Mouse (Mus musculus): ENCODE measurements around the gene Ppp2r1b. TPM values are rescaled to one million over a fixed set of nuclear protein-coding genes. Genes with fewer than 3 reads are reported as not detected.
"Not testable (repeated sequence)": the region's sequence is repeated elsewhere in the genome, so short reads cannot be mapped to it uniquely, and the experiment has no call there.

The Ppp2r1b gene
- polyA plus RNA-seq, 1 experiment from 2014 or later: 74.3 TPM

GRCm38 (mm10) chr9:50818050-50818449 is 27.1 kb upstream of the Ppp2r1b start:
- Histone ChIP-seq H3K4me1 (no peaks in the 10 kb centered on the region), H3K9ac (no peak overlapping the region), H3K4me3 (replicated peaks) (no peak overlapping the region), H3K36me3 (peaks cover 34% of the 10 kb centered on the region), H3K9me3 (no peaks in the 10 kb centered on the region), H3K4me2 (no peak overlapping the region), H3K27ac (no peak overlapping the region), H3K27me3 (replicated peaks) (no peaks in the 10 kb centered on the region)
- no peak for ATAC-seq (ENCODE audit: insufficient read depth, low FRiP score, low read depth)
- 80% methylated on average over 6 of the region's 6 CpGs for WGBS

GRCm38 (mm10) chr9:50819716-50820115 is 25.4 kb upstream of the Ppp2r1b start:
- Histone ChIP-seq H3K27me3 (replicated peaks) (no peaks in the 10 kb centered on the region), H3K36me3 (peaks cover 26% of the 10 kb centered on the region), H3K4me2 (no peak overlapping the region), H3K27ac (no peak overlapping the region), H3K4me1 (no peaks in the 10 kb centered on the region), H3K9ac (no peak overlapping the region), H3K4me3 (replicated peaks) (no peak overlapping the region), H3K9me3 (no peaks in the 10 kb centered on the region)
- 79% methylated on average over 6 of the region's 6 CpGs for WGBS
- ATAC-seq (ENCODE audit: insufficient read depth, low FRiP score, low read depth): no peak

- ATAC-seq (ENCODE audit: insufficient read depth, low FRiP score, low read depth): no peak
- Histone ChIP-seq H3K9ac (no peak overlapping the region), H3K27me3 (replicated peaks) (no peaks in the 10 kb centered on the region), H3K4me1 (no peaks in the 10 kb centered on the region), H3K4me3 (replicated peaks) (no peak overlapping the region), H3K4me2 (no peak overlapping the region), H3K27ac (no peak overlapping the region), H3K36me3 (peaks cover 22% of the 10 kb centered on the region), H3K9me3 (no peaks in the 10 kb centered on the region)
- 95% methylated on average over 6 of the region's 6 CpGs for WGBS
These were observed 23.4 kb upstream of the Ppp2r1b start for GRCm38 (mm10) chr9:50821651-50822050.

- Histone ChIP-seq H3K27ac (no peak overlapping the region), H3K27me3 (replicated peaks) (no peaks in the 10 kb centered on the region), H3K4me2 (no peak overlapping the region), H3K9ac (no peak overlapping the region), H3K36me3 (peaks cover 17% of the 10 kb centered on the region; the same call in 1 of the 2 replicates), H3K4me3 (replicated peaks) (no peak overlapping the region), H3K4me1 (no peaks in the 10 kb centered on the region), H3K9me3 (no peaks in the 10 kb centered on the region)
- ATAC-seq (ENCODE audit: insufficient read depth, low FRiP score, low read depth): no peak
- WGBS: 94% methylated on average over 5 of the region's 5 CpGs
These were observed 22.9 kb upstream of the Ppp2r1b start for GRCm38 (mm10) chr9:50822216-50822615.

- H3K27ac ChIP-seq: no peak overlapping the region
- no peak overlapping the region for H3K4me3 ChIP-seq (replicated peaks)
- H3K36me3 ChIP-seq: peaks cover 16% of the 10 kb centered on the region; the same call in 1 of the 2 replicates
- no peaks in the 10 kb centered on the region for H3K27me3 ChIP-seq (replicated peaks)
- no peak overlapping the region for H3K4me2 ChIP-seq
- H3K9ac ChIP-seq: no peak overlapping the region
- H3K9me3 ChIP-seq: no peaks in the 10 kb centered on the region
- peak; percentile 95 for ATAC-seq (ENCODE audit: insufficient read depth, low FRiP score, low read depth)
- no peaks in the 10 kb centered on the region for H3K4me1 ChIP-seq
- 86% methylated on average over 11 of the region's 11 CpGs for WGBS
These were observed 21.2 kb upstream of the Ppp2r1b start for GRCm38 (mm10) chr9:50823779-50824453.

GRCm38 (mm10) chr9:50831514-50831913 is 13.6 kb upstream of the Ppp2r1b start:
- Histone ChIP-seq H3K9ac (no peak overlapping the region), H3K9me3 (no peaks in the 10 kb centered on the region), H3K27ac (no peak overlapping the region), H3K36me3 (peaks cover 6% of the 10 kb centered on the region; the same call in 1 of the 2 replicates), H3K27me3 (replicated peaks) (no peaks in the 10 kb centered on the region), H3K4me2 (no peak overlapping the region), H3K4me3 (replicated peaks) (no peak overlapping the region), H3K4me1 (no peaks in the 10 kb centered on the region)
- WGBS: 89% methylated on average over 5 of the region's 5 CpGs
- no peak for ATAC-seq (ENCODE audit: insufficient read depth, low FRiP score, low read depth)

- ATAC-seq (ENCODE audit: insufficient read depth, low FRiP score, low read depth): no peak
- WGBS: 95% methylated on average over 4 of the region's 4 CpGs
- Histone ChIP-seq H3K9ac (no peak overlapping the region), H3K4me1 (no peaks in the 10 kb centered on the region), H3K4me2 (no peak overlapping the region), H3K4me3 (replicated peaks) (no peak overlapping the region), H3K9me3 (no peaks in the 10 kb centered on the region), H3K36me3 (peaks cover 6% of the 10 kb centered on the region; the same call in 1 of the 2 replicates), H3K27ac (no peak overlapping the region), H3K27me3 (replicated peaks) (no peaks in the 10 kb centered on the region)
These were observed 12.9 kb upstream of the Ppp2r1b start for GRCm38 (mm10) chr9:50832162-50832561.

- not testable (repeated sequence) for H3K4me2 ChIP-seq; H3K27me3 ChIP-seq (replicated peaks); H3K9ac ChIP-seq; H3K4me3 ChIP-seq (replicated peaks); H3K27ac ChIP-seq; H3K9me3 ChIP-seq; H3K4me1 ChIP-seq; ATAC-seq (ENCODE audit: insufficient read depth, low FRiP score, low read depth); H3K36me3 ChIP-seq
- 69% methylated on average over 2 of the region's 2 CpGs for WGBS
These were observed 12.5 kb upstream of the Ppp2r1b start for GRCm38 (mm10) chr9:50832582-50832981.

GRCm38 (mm10) chr9:50833786-50834185 is 11.3 kb upstream of the Ppp2r1b start:
- Histone ChIP-seq H3K36me3 (no peaks in the 10 kb centered on the region; the same call in 1 of the 2 replicates), H3K4me3 (replicated peaks) (no peak overlapping the region), H3K9me3 (no peaks in the 10 kb centered on the region), H3K27me3 (replicated peaks) (no peaks in the 10 kb centered on the region), H3K4me1 (no peaks in the 10 kb centered on the region), H3K27ac (no peak overlapping the region), H3K9ac (no peak overlapping the region), H3K4me2 (no peak overlapping the region)
- WGBS: 83% methylated on average over 8 of the region's 8 CpGs
- ATAC-seq (ENCODE audit: insufficient read depth, low FRiP score, low read depth): no peak

GRCm38 (mm10) chr9:50835068-50835705 is 9.9 kb upstream of the Ppp2r1b start:
- ATAC-seq (ENCODE audit: insufficient read depth, low FRiP score, low read depth): peak; percentile 18; the same call in 1 of the 2 replicates
- Histone ChIP-seq H3K36me3 (no peaks in the 10 kb centered on the region; the same call in 1 of the 2 replicates), H3K4me3 (replicated peaks) (no peak overlapping the region), H3K27me3 (replicated peaks) (no peaks in the 10 kb centered on the region), H3K4me2 (no peak overlapping the region), H3K4me1 (no peaks in the 10 kb centered on the region), H3K9me3 (no peaks in the 10 kb centered on the region), H3K27ac (no peak overlapping the region), H3K9ac (no peak overlapping the region)
- 84% methylated on average over 10 of the region's 10 CpGs for WGBS

- no peak for ATAC-seq (ENCODE audit: insufficient read depth, low FRiP score, low read depth)
- 86% methylated on average over 4 of the region's 4 CpGs for WGBS
- no peak overlapping the region for H3K27ac ChIP-seq
These were observed 9.0 kb upstream of the Ppp2r1b start for GRCm38 (mm10) chr9:50836097-50836496.

GRCm38 (mm10) chr9:50841079-50841789 is 3.9 kb upstream of the Ppp2r1b start:
- H3K27ac ChIP-seq: no peak overlapping the region

More at GRCm38 (mm10) chr9:50836097-50836496, 9.0 kb upstream of the Ppp2r1b start:
- Histone ChIP-seq H3K9ac (no peak overlapping the region), H3K27me3 (replicated peaks) (no peaks in the 10 kb centered on the region), H3K36me3 (no peaks in the 10 kb centered on the region), H3K4me3 (replicated peaks) (no peak overlapping the region), H3K9me3 (no peaks in the 10 kb centered on the region), H3K4me2 (no peak overlapping the region), H3K4me1 (no peaks in the 10 kb centered on the region)

More at GRCm38 (mm10) chr9:50841079-50841789, 3.9 kb upstream of the Ppp2r1b start:
- no peak overlapping the region for H3K9ac ChIP-seq
- 83% methylated on average over 13 of the region's 13 CpGs for WGBS
- no peak overlapping the region for H3K4me3 ChIP-seq (replicated peaks)
- H3K36me3 ChIP-seq: 0 out of 2 replicates have a peak, but pooled peaks cover 6% of the 10 kb centered on the region
- no peak overlapping the region for H3K4me2 ChIP-seq
- no peaks in the 10 kb centered on the region for H3K9me3 ChIP-seq
- no peaks in the 10 kb centered on the region for H3K27me3 ChIP-seq (replicated peaks)
- no peak for ATAC-seq (ENCODE audit: insufficient read depth, low FRiP score, low read depth)
- H3K4me1 ChIP-seq: no peaks in the 10 kb centered on the region

All from stomach, embryonic 15.5 days (tissue).